Mouse (Mus musculus) MEL (cell line): ENCODE data around the gene Sh2b1.

Experiments
- CHD1 ChIP-seq: IDR thresholded peaks from 2 replicates; pipeline ENCODE4 v1.6.1; 2012; ENCODE audit warnings: low read depth, mild to moderate bottlenecking, inconsistent platforms, low read length, improper control_type of control experiment
- CHD2 ChIP-seq: IDR thresholded peaks from 2 replicates; pipeline ENCODE4 v1.6.1; 2011; ENCODE audit warnings: low read length, improper control_type of control experiment
- CTCF ChIP-seq, 3 experiments: IDR thresholded peaks in 2 of 3; conservative IDR thresholded peaks in 1 of 3; 2 replicates each; pipeline ENCODE4 v1.5.1; 2011 to 2012; ENCODE audit warnings: low read length in 3 of 3, low read depth in 2 of 3, mild to moderate bottlenecking in 2 of 3, improper control_type of control experiment in 1 of 3, inconsistent platforms in 1 of 3, mixed read lengths in 1 of 3, moderate library complexity in 1 of 3; ENCODE audit not compliant: control insufficient read depth in 1 of 3, insufficient read depth in 1 of 3, poor library complexity in 1 of 3, severe bottlenecking in 1 of 3
- E2F4 ChIP-seq: IDR thresholded peaks from 2 replicates; pipeline ENCODE4 v1.6.1; 2011; ENCODE audit warnings: low read depth, low read length, improper control_type of control experiment, borderline replicate concordance
- ELF1 ChIP-seq: IDR thresholded peaks from 2 replicates; pipeline ENCODE4 v1.6.1; 2014; ENCODE audit warnings: low read depth, mild to moderate bottlenecking, inconsistent platforms, low read length, improper control_type of control experiment, moderate library complexity
- MAX ChIP-seq: IDR thresholded peaks from 2 replicates; pipeline ENCODE4 v1.6.1; 2011; ENCODE audit warnings: low read length, improper control_type of control experiment
- MYC ChIP-seq: IDR thresholded peaks from 2 replicates; pipeline ENCODE4 v1.6.1; 2011; ENCODE audit warnings: low read depth, mild to moderate bottlenecking, low read length, improper control_type of control experiment, moderate library complexity
- NELFE ChIP-seq: IDR thresholded peaks from 2 replicates; pipeline ENCODE4 v1.6.1; 2011; ENCODE audit warnings: low read depth, low read length, improper control_type of control experiment
- POLR2A ChIP-seq, 2 experiments: IDR thresholded peaks; 2 replicates each; pipeline ENCODE4 v1.6.1; 2011 to 2012; ENCODE audit warnings: low read length in 2 of 2, mild to moderate bottlenecking in 2 of 2, control low read depth in 1 of 2, improper control_type of control experiment in 1 of 2, low read depth in 1 of 2, moderate library complexity in 1 of 2; ENCODE audit not compliant: control insufficient read depth in 1 of 2, insufficient read depth in 1 of 2, poor library complexity in 1 of 2
- SIN3A ChIP-seq: IDR thresholded peaks from 2 replicates; pipeline ENCODE4 v1.6.1; 2012; ENCODE audit warnings: low read length, improper control_type of control experiment, inconsistent platforms
- ZMIZ1 ChIP-seq: IDR thresholded peaks from 2 replicates; pipeline ENCODE4 v1.6.1; 2012; ENCODE audit warnings: low read depth, mild to moderate bottlenecking, inconsistent platforms, low read length, improper control_type of control experiment, moderate library complexity
- ZNF384 ChIP-seq: IDR thresholded peaks from 2 replicates; pipeline ENCODE4 v1.6.1; 2012; ENCODE audit warnings: low read depth, mild to moderate bottlenecking, inconsistent platforms, low read length, improper control_type of control experiment

DNA sequence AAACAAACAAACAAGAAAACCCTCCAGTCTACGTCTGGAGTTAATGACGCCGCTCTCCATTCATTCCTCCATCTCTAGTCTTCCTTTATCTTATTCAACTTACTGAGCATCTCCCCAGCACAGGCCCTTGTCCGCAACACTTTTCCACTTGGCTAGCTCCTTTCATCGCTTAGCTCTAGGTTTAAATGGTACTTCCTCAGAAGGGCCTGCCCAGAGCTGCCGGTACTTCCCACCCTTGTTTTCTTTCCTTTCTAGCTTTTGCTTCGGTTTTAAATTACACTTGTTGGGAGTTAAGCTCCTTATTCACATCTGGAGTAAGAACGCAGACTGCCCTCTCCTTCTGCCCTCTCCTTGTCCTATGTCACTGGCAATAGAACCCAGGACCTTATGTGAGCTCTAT, 58.2 kb downstream of the Sh2b1 start:
- TF ChIP-seq CTCF (IDR thresholded peaks at IDR 0.05 in 2 of 3, conservative IDR thresholded peaks at IDR 0.05 in 1 of 3; ENCODE audit: control insufficient read depth in 1 of 3, insufficient read depth in 1 of 3, low read depth in 2 of 3, low read length in 3 of 3, poor library complexity in 1 of 3, severe bottlenecking in 1 of 3) (no peak), CHD2 (no peak), MYC (no peak), E2F4 (no peak), NELFE (no peak), POLR2A (IDR thresholded peaks at IDR 0.05; ENCODE audit: control insufficient read depth in 1 of 2, insufficient read depth in 1 of 2, low read depth in 1 of 2, low read length in 2 of 2, poor library complexity in 1 of 2) (no peak), ZMIZ1 (no peak), ELF1 (no peak), CHD1 (no peak), MAX (no peak), ZNF384 (no peak), SIN3A (no peak)
